Mouse (Mus musculus) spleen, adult 2 months (tissue): ENCODE data around the gene Capns1. TPM values are rescaled to one million over a fixed set of nuclear protein-coding genes. Genes with fewer than 3 reads are reported as not detected.
"Not testable (repeated sequence)": the region's sequence is repeated elsewhere in the genome, so short reads cannot be mapped to it uniquely, and the experiment has no call there.

Experiments used
- DNase-seq, 2 experiments: peaks; one replicate each; pipeline versions ENCODE4 v3.0.0 to v3.0.0-alpha.2; 2012 to 2021; ENCODE audit warnings: low spot score in 2 of 2, low read depth in 1 of 2
- H3K27ac ChIP-seq: fragments of 200-500 bp; 2 replicates; pipeline ENCODE4 v1.5.1; 2012; ENCODE audit warnings: low read length, inconsistent platforms; ENCODE audit not compliant: insufficient read depth
- H3K27me3 ChIP-seq: fragments of 200-500 bp; 2 replicates; pipeline ENCODE4 v1.6.1; 2012; ENCODE audit warnings: mild to moderate bottlenecking, moderate library complexity, low read length, inconsistent platforms; ENCODE audit not compliant: control insufficient read depth, insufficient read depth
- H3K36me3 ChIP-seq: fragments of 200-500 bp; 2 replicates; pipeline ENCODE4 v1.6.1; 2012; ENCODE audit warnings: mild to moderate bottlenecking, low read length, inconsistent platforms; ENCODE audit not compliant: control insufficient read depth, insufficient read depth
- H3K4me1 ChIP-seq: fragments of 200-500 bp; 2 replicates; pipeline ENCODE4 v1.6.1; 2011; ENCODE audit warnings: inconsistent platforms; ENCODE audit not compliant: control insufficient read depth, insufficient read depth, insufficient read length
- H3K4me3 ChIP-seq: fragments of 200-500 bp; 2 replicates; pipeline ENCODE4 v1.5.1; 2011; ENCODE audit warnings: mild to moderate bottlenecking, inconsistent platforms; ENCODE audit not compliant: insufficient read depth, insufficient read length; ENCODE audit errors: extremely low read depth
- CTCF ChIP-seq: fragments of 200-500 bp; IDR thresholded peaks from 2 replicates; pipeline ENCODE4 v1.5.1; 2011; ENCODE audit warnings: mild to moderate bottlenecking, inconsistent platforms; ENCODE audit not compliant: insufficient read depth, insufficient read length, insufficient replicate concordance; ENCODE audit errors: extremely low read depth
- POLR2A ChIP-seq: fragments of 200-500 bp; IDR thresholded peaks from 2 replicates; pipeline ENCODE4 v1.6.1; 2011; ENCODE audit warnings: low read depth, low read length, inconsistent platforms
- WGBS: fragments of 180-500 bp; shearing (Covaris S2); methylation state at CpG from one replicate; pipeline ENCODE4 v1.1.7; 2018; 5-methylcytosine and 5-hydroxymethylcytosine counted together
- polyA plus RNA-seq: library from polyadenylated mRNA; depleted of rRNA; stranded (reverse); fragments of >200 nt; gene quantifications from 2 replicates; pipeline ENCODE4 v1.2.3, GENCODE M21; 2012

The Capns1 gene
- polyA plus RNA-seq, 1 experiment = 414 TPM

- TF ChIP-seq POLR2A (no peak), CTCF (no peak)
- Histone ChIP-seq H3K36me3 (peaks cover 29% of the 10 kb centered on the region), H3K27me3 (no peaks in the 10 kb centered on the region), H3K4me1 (no peaks in the 10 kb centered on the region; the same call in 1 of the 2 replicates), H3K4me3 (no peak overlapping the region), H3K27ac (no peak overlapping the region)
- no peak for DNase-seq
- 90% methylated on average over 4 of the region's 4 CpGs for WGBS
Observed at GRCm38 (mm10) chr7:30189116-30189491, 9.5 kb downstream of the Capns1 start.

GRCm38 (mm10) chr7:30188344-30189115, 10.1 kb downstream of the Capns1 start:
- H3K4me1 ChIP-seq = no peaks in the 10 kb centered on the region; the same call in 1 of the 2 replicates
- no peak for DNase-seq
- no peak for TF ChIP-seq CTCF
- no peak for TF ChIP-seq POLR2A
- H3K27me3 ChIP-seq = no peaks in the 10 kb centered on the region
- no peak overlapping the region for H3K27ac ChIP-seq
- peaks cover 29% of the 10 kb centered on the region for H3K36me3 ChIP-seq
- no peak overlapping the region for H3K4me3 ChIP-seq
- 86% methylated on average over 12 of the region's 12 CpGs for whole genome bisulfite sequencing

- H3K27ac ChIP-seq = no peak overlapping the region
- no peaks in the 10 kb centered on the region for H3K27me3 ChIP-seq
- TF ChIP-seq POLR2A (no peak), CTCF (no peak)
- H3K4me3 ChIP-seq = no peak overlapping the region
- WGBS = 91% methylated on average over 13 of the region's 13 CpGs
- H3K36me3 ChIP-seq = peaks cover 19% of the 10 kb centered on the region
- H3K4me1 ChIP-seq = no peaks in the 10 kb centered on the region; the same call in 1 of the 2 replicates
- no peak for DNase-seq
Observed at GRCm38 (mm10) chr7:30184641-30185348, 13.8 kb downstream of the Capns1 start.

- H3K4me3 ChIP-seq = peak within 1 kb of the TSS; percentile 19; the same call in 1 of the 2 replicates
- WGBS = under 1% methylated on average over 11 of the region's 11 CpGs
- TF ChIP-seq CTCF (no peak), POLR2A (no peak)
- no peaks in the 10 kb centered on the region for H3K27me3 ChIP-seq
- peaks cover 18% of the 10 kb centered on the region for H3K36me3 ChIP-seq
- H3K4me1 ChIP-seq = no peaks in the 10 kb centered on the region; the same call in 1 of the 2 replicates
- peak; percentile 50 to 87 for DNase-seq
- no peak within 1 kb of the TSS for H3K27ac ChIP-seq
Observed at GRCm38 (mm10) chr7:30183879-30184289, 14.7 kb downstream of the Capns1 start, which contains the start of gene Cox7a1. Gene Cox7a1, plus strand, starts transcription at chr7:30184144.

- H3K36me3 ChIP-seq = peaks cover 12% of the 10 kb centered on the region
- H3K4me1 ChIP-seq, DNase-seq, H3K27ac ChIP-seq, H3K27me3 ChIP-seq, H3K4me3 ChIP-seq: not testable (repeated sequence)
- 68% methylated on average over 7 of the region's 7 CpGs for WGBS
Observed at GRCm38 (mm10) chr7:30183189-30183588, 15.4 kb downstream of the Capns1 start.

GRCm38 (mm10) chr7:30181929-30182328, 16.7 kb downstream of the Capns1 start:
- 90% methylated on average over 9 of the region's 10 CpGs for WGBS
- not testable (repeated sequence) for H3K4me3 ChIP-seq, DNase-seq, H3K4me1 ChIP-seq, H3K27ac ChIP-seq, H3K27me3 ChIP-seq, H3K36me3 ChIP-seq

GRCm38 (mm10) chr7:30181308-30181707, 17.3 kb downstream of the Capns1 start:
- Histone ChIP-seq H3K27ac (no peak overlapping the region), H3K4me1 (no peaks in the 10 kb centered on the region; the same call in 1 of the 2 replicates), H3K4me3 (no peak overlapping the region), H3K27me3 (no peaks in the 10 kb centered on the region), H3K36me3 (peaks cover 3% of the 10 kb centered on the region)
- peak; percentile 60 to 67 for DNase-seq
- TF ChIP-seq CTCF (peak; percentile 82; the same call in 1 of the 2 replicates), POLR2A (no peak)
- WGBS = 9% methylated on average over 4 of the region's 4 CpGs
